Mouse (Mus musculus) heart, postnatal 0 days (tissue): ENCODE measurements around the gene Erbb4. TPM values are rescaled to one million over a fixed set of nuclear protein-coding genes. Genes with fewer than 3 reads are reported as not detected.
A peak's percentile ranks its signal among the peaks of the same experiment; 100 is the strongest.

Experiments
- ATAC-seq: fragments of 200-750 bp; cut with Nextera tagmentation; 2 replicates; pipeline ENCODE4 v1.8.0; 2017; ENCODE audit warnings: low read depth, moderate number of reproducible peaks, moderate library complexity; ENCODE audit not compliant: insufficient read depth
- DNase-seq: peaks from one replicate; pipeline ENCODE4 v3.0.0-alpha.2; 2016; ENCODE audit warnings: low spot score
- H3K27ac ChIP-seq: fragments of 300-500 bp; sonication (generic); 2 replicates; pipeline ENCODE4 v1.5.1; 2014; ENCODE audit warnings: low read depth, mild to moderate bottlenecking
- H3K27me3 ChIP-seq: fragments of 300-500 bp; sonication (generic); 2 replicates; pipeline ENCODE4 v1.6.1; 2014; ENCODE audit warnings: low read length, mixed read lengths; ENCODE audit not compliant: control insufficient read depth, insufficient read depth
- H3K36me3 ChIP-seq: fragments of 300-500 bp; sonication (generic); replicated peaks from 2 replicates; pipeline ENCODE4 v1.6.1; 2014; ENCODE audit warnings: low read length, mixed read lengths; ENCODE audit not compliant: control insufficient read depth, insufficient read depth
- H3K4me1 ChIP-seq: fragments of 300-500 bp; sonication (generic); 2 replicates; pipeline ENCODE4 v1.6.1; 2014; ENCODE audit warnings: antibody characterized with exemption; ENCODE audit not compliant: control insufficient read depth, insufficient read depth
- H3K4me2 ChIP-seq: fragments of 300-500 bp; sonication (generic); 2 replicates; pipeline ENCODE4 v1.6.1; 2014; ENCODE audit warnings: low read depth, mild to moderate bottlenecking, low read length, moderate library complexity
- H3K4me3 ChIP-seq: fragments of 300-500 bp; sonication (generic); 2 replicates; pipeline ENCODE4 v1.5.1; 2014; ENCODE audit warnings: low read depth, low read length
- H3K9ac ChIP-seq: fragments of 300-500 bp; sonication (generic); replicated peaks from 2 replicates; pipeline ENCODE4 v1.6.1; 2014; ENCODE audit warnings: low read depth, low read length, mixed read lengths
- H3K9me3 ChIP-seq: fragments of 300-500 bp; sonication (generic); replicated peaks from 2 replicates; pipeline ENCODE4 v1.6.1; 2016; ENCODE audit warnings: low read length; ENCODE audit not compliant: control insufficient read depth
- CTCF ChIP-seq: IDR thresholded peaks from 2 replicates; pipeline ENCODE4 v1.5.1; 2016; ENCODE audit warnings: antibody characterized with exemption, control low read depth, low read depth
- EP300 ChIP-seq: IDR thresholded peaks from 2 replicates; pipeline ENCODE4 v1.6.1; 2016; ENCODE audit warnings: antibody characterized with exemption, low read depth
- WGBS: fragments of 180-500 bp; shearing (Covaris S2); extraction: QIAGEN DNeasy Blood & Tissue Kit; methylation state at CpG from one replicate; pipeline ENCODE4 v1.1.7; 2014; 5-methylcytosine and 5-hydroxymethylcytosine counted together
- polyA plus RNA-seq: library from polyadenylated mRNA; unstranded; fragments of >200 nt; fragmentation: Nextera tagmentation; extraction: Ambion mirVana; gene quantifications from 2 replicates; pipeline ENCODE4 v1.2.1, GENCODE M21; 2015
- total RNA-seq: library from RNA; depleted of rRNA; stranded (reverse); fragments of >200 nt; gene quantifications from 2 replicates; pipeline ENCODE4 v1.2.3, GENCODE M21; 2014; ENCODE audit warnings: low replicate concordance

Gene Erbb4
- total and polyA plus RNA-seq, 2 experiments from 2014 or later = 3.8 to 20.0 TPM

- TF ChIP-seq CTCF = no peak
- no peak for TF ChIP-seq EP300
- DNase-seq (no peak), ATAC-seq (no peak)
- no peaks in the 10 kb centered on the region for H3K9me3 ChIP-seq
- H3K4me2 ChIP-seq = no peak overlapping the region
- H3K4me1 ChIP-seq = no peaks in the 10 kb centered on the region
- no peak overlapping the region for H3K4me3 ChIP-seq
- no peak overlapping the region for H3K27ac ChIP-seq
- H3K27me3 ChIP-seq = no peaks in the 10 kb centered on the region
- WGBS = 63% methylated on average over 2 of the region's 2 CpGs
- no peaks in the 10 kb centered on the region for H3K36me3 ChIP-seq
- H3K9ac ChIP-seq = no peak overlapping the region
Observed at GRCm38 (mm10) chr1:68284443-68284842, 823.4 kb downstream of the Erbb4 start.

GRCm38 (mm10) chr1:68275819-68276218, 832.0 kb downstream of the Erbb4 start:
- H3K27me3 ChIP-seq = no peaks in the 10 kb centered on the region
- no peak overlapping the region for H3K4me2 ChIP-seq
- ATAC-seq = no peak
- TF ChIP-seq EP300 = no peak
- TF ChIP-seq CTCF = no peak
- WGBS = 59% methylated on average over 5 of the region's 5 CpGs
- H3K9me3 ChIP-seq = no peaks in the 10 kb centered on the region
- H3K4me3 ChIP-seq = no peak overlapping the region
- no peak overlapping the region for H3K9ac ChIP-seq
- no peaks in the 10 kb centered on the region for H3K36me3 ChIP-seq
- H3K27ac ChIP-seq = no peak overlapping the region
- H3K4me1 ChIP-seq = no peaks in the 10 kb centered on the region
- DNase-seq = no peak

GRCm38 (mm10) chr1:68178580-68178979, 929.3 kb downstream of the Erbb4 start:
- no peak overlapping the region for H3K4me2 ChIP-seq
- no peak overlapping the region for H3K9ac ChIP-seq
- no peak overlapping the region for H3K4me3 ChIP-seq
- H3K9me3 ChIP-seq = no peaks in the 10 kb centered on the region
- no peak overlapping the region for H3K27ac ChIP-seq
- no peak for TF ChIP-seq CTCF
- no peak for TF ChIP-seq EP300
- ATAC-seq = no peak
- no peaks in the 10 kb centered on the region for H3K36me3 ChIP-seq
- no peak for DNase-seq
- WGBS = 42% methylated on average over 3 of the region's 3 CpGs
- H3K27me3 ChIP-seq = no peaks in the 10 kb centered on the region
- no peaks in the 10 kb centered on the region for H3K4me1 ChIP-seq

- TF ChIP-seq CTCF = no peak
- no peak for TF ChIP-seq EP300
- WGBS = 55% methylated on average over 1 of the region's 1 CpGs
- Histone ChIP-seq H3K27ac (no peak overlapping the region), H3K9ac (no peak overlapping the region), H3K4me1 (no peaks in the 10 kb centered on the region), H3K9me3 (no peaks in the 10 kb centered on the region), H3K27me3 (no peaks in the 10 kb centered on the region), H3K36me3 (no peaks in the 10 kb centered on the region), H3K4me3 (no peak overlapping the region), H3K4me2 (no peak overlapping the region)
- no peak for ATAC-seq
- no peak for DNase-seq
Observed at GRCm38 (mm10) chr1:68155253-68155652, 952.6 kb downstream of the Erbb4 start.

GRCm38 (mm10) chr1:68150572-68150971, 957.3 kb downstream of the Erbb4 start:
- Histone ChIP-seq H3K9me3 (no peaks in the 10 kb centered on the region), H3K4me2 (no peak overlapping the region), H3K27ac (no peak overlapping the region), H3K36me3 (no peaks in the 10 kb centered on the region), H3K27me3 (no peaks in the 10 kb centered on the region), H3K4me1 (no peaks in the 10 kb centered on the region), H3K4me3 (no peak overlapping the region), H3K9ac (no peak overlapping the region)
- ATAC-seq = no peak
- DNase-seq = no peak
- WGBS = 71% methylated on average over 2 of the region's 2 CpGs
- TF ChIP-seq EP300 (no peak), CTCF (peak; percentile 39; the same call in 1 of the 2 replicates)

GRCm38 (mm10) chr1:68142562-68143350, 965.1 kb downstream of the Erbb4 start:
- DNase-seq (no peak), ATAC-seq (no peak)
- no peaks in the 10 kb centered on the region for H3K27me3 ChIP-seq
- H3K4me2 ChIP-seq = no peak overlapping the region
- no peaks in the 10 kb centered on the region for H3K36me3 ChIP-seq
- no peak for TF ChIP-seq EP300
- TF ChIP-seq CTCF = no peak
- 83% methylated on average over 7 of the region's 7 CpGs for WGBS
- H3K9ac ChIP-seq = no peak overlapping the region
- H3K27ac ChIP-seq = no peak overlapping the region
- H3K9me3 ChIP-seq = no peaks in the 10 kb centered on the region
- no peak overlapping the region for H3K4me3 ChIP-seq
- H3K4me1 ChIP-seq = no peaks in the 10 kb centered on the region
